Comparison of ENCODE assay signal across 8 mouse cellular contexts in the genomic region with DNA sequence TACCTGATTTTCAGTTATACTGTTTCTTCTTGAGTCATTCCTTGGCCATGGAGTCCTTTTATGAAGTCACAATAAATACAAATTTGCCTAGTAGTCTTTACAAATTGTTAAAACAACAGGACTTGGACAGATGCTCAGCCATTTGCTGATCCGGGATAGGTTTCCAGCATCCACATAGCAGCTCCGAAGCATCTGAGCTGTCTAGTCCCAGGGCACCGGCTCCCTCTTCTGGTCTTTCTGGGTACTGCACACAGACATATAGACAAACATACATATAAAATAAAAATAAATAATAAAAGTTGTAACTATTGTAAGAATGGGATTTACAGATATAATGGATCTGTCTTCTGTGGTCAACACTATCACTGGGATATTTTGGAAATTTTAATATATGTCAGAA.
DNase-seq lines count a peak whose midpoint lies in the region; ATAC-seq and TF ChIP-seq lines count a peak whose summit lies in the region.

No protein-coding gene starts in this region.

- no peak overlapping the region for H3K4me3 ChIP-seq in kidney, embryonic 15.5 days (replicated peaks)
- H3K4me3 ChIP-seq in liver, postnatal 0 days (ENCODE audit: low read depth, low read length): no peak overlapping the region

- H3K27ac ChIP-seq in kidney, embryonic 15.5 days: no peak overlapping the region
- H3K27ac ChIP-seq in liver, postnatal 0 days (ENCODE audit: low read depth): no peak overlapping the region

- H3K36me3 ChIP-seq in kidney, embryonic 15.5 days: no peaks in the 10 kb centered on the region
- H3K36me3 ChIP-seq in liver, postnatal 0 days (replicated peaks; ENCODE audit: insufficient read depth, low read length): no peaks in the 10 kb centered on the region

- peak; percentile 60 for TF ChIP-seq CTCF in liver, postnatal 0 days (IDR thresholded peaks at IDR 0.05; ENCODE audit: low read depth)

- no peak overlapping the region for H3K9ac ChIP-seq in kidney, embryonic 15.5 days
- no peak overlapping the region for H3K9ac ChIP-seq in liver, postnatal 0 days (replicated peaks)

- 0 out of 2 replicates have a peak, but pooled peaks cover 2% of the 10 kb centered on the region for H3K4me1 ChIP-seq in kidney, embryonic 15.5 days
- H3K4me1 ChIP-seq in liver, postnatal 0 days (ENCODE audit: insufficient read depth): no peaks in the 10 kb centered on the region; the same call in 1 of the 2 replicates

- TF ChIP-seq EP300 in liver, postnatal 0 days (IDR thresholded peaks at IDR 0.05; ENCODE audit: low read depth): no peak

- no peak overlapping the region for H3K4me2 ChIP-seq in kidney, embryonic 15.5 days
- H3K4me2 ChIP-seq in liver, postnatal 0 days (ENCODE audit: low read depth, low read length): no peak overlapping the region

- no peak for ATAC-seq in kidney, embryonic 15.5 days (replicated peaks; ENCODE audit: low FRiP score)
- ATAC-seq in liver, postnatal 0 days: no peak

- H3K9me3 ChIP-seq in kidney, embryonic 15.5 days (replicated peaks): no peaks in the 10 kb centered on the region
- 0 out of 2 replicates have a peak, but pooled peaks cover 2% of the 10 kb centered on the region for H3K9me3 ChIP-seq in liver, postnatal 0 days (ENCODE audit: low read length)

- DNase-seq in adrenal gland, adult 18-20 months (ENCODE audit: low spot score in 2 of 2): peak; percentile 27 to 42
- DNase-seq in adrenal gland, adult 2 months: no peak
- DNase-seq in kidney, adult 9 months: peak; percentile 37
- peak; percentile 63 for DNase-seq in R1 (ENCODE audit: low read depth, low spot score)
- DNase-seq in liver, postnatal 0 days: peak; percentile 49
- peak; percentile 64 for DNase-seq in thymus, postnatal 14 days
- no peak for DNase-seq in layer of hippocampus, adult 8-10 months (ENCODE audit: low spot score in 2 of 2)

- H3K27me3 ChIP-seq in kidney, embryonic 15.5 days: no peaks in the 10 kb centered on the region
- H3K27me3 ChIP-seq in liver, postnatal 0 days (ENCODE audit: insufficient read depth, low read length): no peaks in the 10 kb centered on the region

- 69% methylated on average over 3 of the region's 3 CpGs for WGBS in kidney, embryonic 15.5 days
- 59% methylated on average over 3 of the region's 3 CpGs for WGBS in liver, postnatal 0 days (ENCODE audit: insufficient replicate concordance)

Comparison
In these comparisons a context has a peak if more than half of its experiments do, and no peak if none do; other contexts are left out.
1. DNase-seq: peak in adrenal gland, adult 18-20 months (2 of 2), kidney, adult 9 months (single experiment), R1 (single experiment), liver, postnatal 0 days (single experiment) and thymus, postnatal 14 days (single experiment); none in adrenal gland, adult 2 months (single experiment) and layer of hippocampus, adult 8-10 months (0 of 2).